Mouse (Mus musculus) gastrocnemius, adult 18-20 months (tissue): ENCODE data around the gene Mrpl52. TPM values are rescaled to one million over a fixed set of nuclear protein-coding genes. Genes with fewer than 3 reads are reported as not detected.

Source experiments
- DNase-seq: peaks from one replicate; pipeline ENCODE4 v3.0.0; 2021; ENCODE audit warnings: low spot score
- long read RNA-seq, 2 experiments: library from polyadenylated mRNA; stranded (forward); transcript quantifications; one replicate each; pipeline ENCODE4 v2.0.0; 2021
- total RNA-seq, 2 experiments: library from RNA; stranded (reverse); gene quantifications; 2 replicates each; pipeline ENCODE4 v1.2.3; 2021

The Mrpl52 gene
- total RNA-seq, result 100 to 1,000 TPM in 1 of 2 experiments, 10 to 100 TPM in 1; 100.0 to 110 TPM
- long read RNA-seq, experiment 1, transcript Mrpl52-201 (5 exons, 418 nt), result major isoform, 99 of 110 reads
- long read RNA-seq, experiment 1, partial matches to known transcripts, result 3 of 110 reads
- long read RNA-seq, experiment 1, other reads (novel, unspliced or antisense), result 3 of 110 reads
- long read RNA-seq, experiment 2, transcript Mrpl52-201 (5 exons, 418 nt), result major isoform, 81 of 86 reads
- long read RNA-seq, experiment 2, partial matches to known transcripts, result 1 of 86 reads
- long read RNA-seq, experiment 2, other reads (novel, unspliced or antisense), result 1 of 86 reads

- peak; percentile 92 for DNase-seq
Observed at GRCm38 (mm10) chr14:54426689-54427398, at the start of gene Mrpl52. Mrpl52 (plus strand) TSS chr14:54426909.

DNA sequence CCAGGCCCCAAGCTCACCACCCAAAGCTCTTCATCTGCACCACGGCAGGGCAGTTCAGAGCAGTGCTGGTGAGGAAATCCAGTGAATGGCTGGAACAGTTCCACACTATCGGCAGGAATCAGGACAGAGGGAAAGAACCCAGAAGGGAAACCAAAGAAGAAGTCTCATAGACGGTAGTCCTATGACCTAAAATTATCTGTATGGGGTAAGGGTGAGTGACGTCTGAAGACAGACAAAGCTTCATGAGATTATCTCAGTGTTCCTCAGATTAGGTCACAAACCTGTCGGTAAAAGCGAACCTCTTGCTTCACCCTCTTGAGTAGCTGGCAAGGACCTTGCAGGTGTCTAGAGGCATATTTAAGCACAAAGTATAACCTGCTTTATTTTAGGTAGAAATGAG is 49.5 kb upstream of the Mrpl52 start:
- DNase-seq, result no peak

DNA sequence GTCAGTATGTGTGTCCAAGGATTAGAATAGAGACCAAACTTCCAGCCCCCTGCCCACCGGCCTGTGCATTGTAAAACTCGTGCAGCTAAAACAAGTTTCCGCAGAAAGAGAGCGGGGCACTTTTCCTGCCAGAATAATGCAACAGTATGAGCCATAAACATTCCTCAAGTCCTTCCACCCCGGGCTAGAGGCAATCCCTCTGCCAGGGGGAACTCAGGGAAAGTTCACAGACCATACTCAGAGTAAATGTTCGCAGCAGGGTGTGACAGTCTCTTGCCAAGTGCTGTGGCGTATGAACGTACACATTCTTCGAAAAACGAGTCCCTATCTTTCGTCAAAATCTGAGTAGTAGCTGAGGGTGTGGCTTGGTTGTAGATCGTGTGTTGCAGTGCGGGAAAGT is 47.1 kb upstream of the Mrpl52 start:
- no peak for DNase-seq

- DNase-seq, result no peak
Observed at GRCm38 (mm10) chr14:54380616-54381015, 46.1 kb upstream of the Mrpl52 start.

- no peak for DNase-seq
Observed at GRCm38 (mm10) chr14:54381816-54382215, 44.9 kb upstream of the Mrpl52 start.

- no peak for DNase-seq
Observed at GRCm38 (mm10) chr14:54382641-54383040, 44.1 kb upstream of the Mrpl52 start.

DNA sequence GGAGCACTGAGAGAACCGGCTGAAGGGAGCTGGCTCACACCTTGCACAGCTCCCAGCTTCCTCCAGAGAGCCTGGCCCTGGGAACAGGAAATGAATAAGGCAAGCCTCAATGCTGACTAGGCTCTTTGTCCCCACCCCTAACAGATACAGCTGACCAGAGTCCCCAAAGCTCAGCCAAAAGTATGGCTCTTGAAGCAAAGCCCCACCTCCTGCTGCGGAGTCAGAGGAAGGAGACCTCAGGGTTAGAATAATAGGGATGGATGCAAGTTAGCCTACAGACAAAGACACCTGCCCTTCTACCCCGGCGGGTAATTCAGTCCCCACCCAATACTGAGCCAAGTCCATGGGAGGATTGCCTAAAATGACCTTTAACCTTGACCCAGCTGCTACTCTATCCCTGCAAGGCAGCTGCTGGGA is 43.3 kb upstream of the Mrpl52 start:
- no peak for DNase-seq

DNA sequence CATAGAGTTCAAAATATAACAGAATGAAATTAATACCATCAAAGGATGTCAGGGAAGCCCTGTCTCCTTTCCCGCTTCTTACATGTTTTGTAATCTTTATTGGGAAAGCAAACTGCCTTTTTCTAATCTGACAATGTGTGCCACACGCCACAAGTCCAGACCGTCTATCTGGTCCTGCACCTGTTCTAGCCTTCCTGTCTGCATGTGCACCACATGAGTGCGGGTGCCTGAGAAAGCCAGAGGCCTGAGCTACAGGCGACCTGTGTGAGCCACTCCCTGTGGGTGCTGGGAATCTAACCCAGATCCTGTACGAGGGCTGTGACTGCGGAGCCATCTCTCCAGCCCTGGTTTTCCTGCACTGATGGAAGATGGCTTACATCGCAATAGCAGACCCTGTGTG is 42.3 kb upstream of the Mrpl52 start:
- DNase-seq, result no peak

GRCm38 (mm10) chr14:54385968-54386618 is 40.6 kb upstream of the Mrpl52 start:
- no peak for DNase-seq

DNA sequence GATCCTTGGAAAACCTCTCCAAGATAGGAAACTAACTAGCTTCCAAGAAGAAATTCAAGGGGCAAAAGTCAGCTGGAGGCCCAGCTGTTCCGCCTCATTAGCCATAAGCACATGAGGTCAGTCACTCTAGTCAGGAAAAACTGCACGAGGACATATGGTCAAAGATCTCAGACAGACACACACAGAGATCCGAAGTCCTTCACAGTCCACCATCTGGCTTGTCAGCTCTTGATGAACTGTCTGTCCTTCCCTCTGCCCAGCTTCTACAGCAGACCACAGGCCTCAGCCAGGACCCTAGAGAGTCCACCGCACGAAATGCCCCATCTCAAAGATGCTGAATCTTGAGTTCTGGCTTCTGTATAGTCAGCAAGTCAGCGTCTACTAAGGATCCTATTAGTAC is 39.2 kb upstream of the Mrpl52 start:
- no peak for DNase-seq

DNA sequence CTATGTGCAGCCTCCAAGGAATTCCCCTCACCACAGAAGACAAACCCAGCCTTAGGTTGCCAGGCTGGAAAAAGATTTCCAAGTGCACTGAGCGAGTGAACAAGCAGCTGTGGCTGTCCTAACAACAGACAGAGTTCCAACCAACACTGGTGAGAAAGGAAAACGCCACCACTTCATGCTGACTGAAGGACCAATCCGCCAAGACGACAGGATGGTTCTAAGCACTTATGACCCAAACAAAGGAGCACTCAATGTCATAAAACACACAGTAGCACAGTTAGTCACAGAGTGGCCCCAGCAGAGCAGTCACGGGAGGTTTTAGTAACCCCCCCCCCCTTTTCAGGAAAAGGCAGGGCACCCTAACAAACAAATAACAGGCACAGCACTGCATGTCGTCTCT is 35.9 kb upstream of the Mrpl52 start:
- DNase-seq, result no peak

DNA sequence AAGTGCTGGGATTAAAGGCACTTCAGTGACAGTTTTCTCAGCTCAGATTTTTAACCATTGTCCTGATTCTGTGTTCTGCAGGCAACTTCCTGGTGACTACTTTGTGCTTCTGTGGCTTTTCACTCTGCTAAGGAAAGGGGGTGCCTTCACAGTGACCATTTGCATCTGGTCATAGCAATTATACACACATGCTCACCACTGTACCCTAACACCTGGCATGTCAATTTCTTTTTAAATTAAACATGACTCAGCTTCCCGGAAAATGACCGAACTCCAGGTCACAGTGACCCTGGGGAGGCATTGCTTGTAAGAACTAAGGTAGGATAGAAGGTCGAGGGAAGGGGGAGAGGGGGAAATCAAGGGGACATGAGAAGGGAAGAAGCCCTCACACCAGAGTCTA is 32.9 kb upstream of the Mrpl52 start:
- DNase-seq, result no peak

DNA sequence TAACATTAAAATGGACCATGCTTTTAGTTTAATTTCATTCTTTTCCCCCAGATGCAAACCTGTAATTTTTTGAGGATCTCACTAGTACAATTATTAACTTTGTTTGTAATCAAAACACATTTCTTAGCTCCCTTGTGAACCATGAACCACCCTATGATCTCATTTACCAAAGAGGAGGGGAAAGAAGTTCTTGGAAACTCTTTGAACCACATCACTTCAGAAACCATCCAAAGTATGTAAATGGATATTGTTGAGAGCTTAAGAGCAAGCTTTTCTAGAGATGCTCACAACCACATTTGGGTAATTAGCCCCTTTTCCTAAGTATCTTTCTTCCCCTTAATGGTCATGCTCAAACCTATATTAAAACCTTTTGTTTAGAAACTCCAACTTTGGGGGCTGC is 32.4 kb upstream of the Mrpl52 start:
- no peak for DNase-seq

DNA sequence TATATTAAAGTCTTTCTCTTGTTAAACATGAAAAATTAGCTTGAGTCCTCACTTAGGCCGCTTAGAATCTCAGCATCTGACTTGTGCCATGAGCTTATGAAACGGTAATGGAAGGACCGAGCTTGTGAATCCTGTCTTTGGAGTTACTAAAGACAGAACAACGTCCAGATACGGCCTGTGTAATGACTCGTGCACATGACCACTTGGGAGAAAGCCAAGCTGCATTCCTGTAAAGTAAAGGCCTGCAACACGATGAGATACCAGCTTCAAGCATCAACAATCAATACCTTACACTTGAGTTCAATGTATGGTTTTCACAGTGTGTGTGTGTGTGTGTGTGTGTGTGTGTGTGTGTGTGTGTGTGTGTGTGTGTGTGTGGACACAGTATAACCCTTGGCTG is 30.0 kb upstream of the Mrpl52 start:
- no peak for DNase-seq

GRCm38 (mm10) chr14:54397872-54398527 is 28.7 kb upstream of the Mrpl52 start:
- no peak for DNase-seq

DNA sequence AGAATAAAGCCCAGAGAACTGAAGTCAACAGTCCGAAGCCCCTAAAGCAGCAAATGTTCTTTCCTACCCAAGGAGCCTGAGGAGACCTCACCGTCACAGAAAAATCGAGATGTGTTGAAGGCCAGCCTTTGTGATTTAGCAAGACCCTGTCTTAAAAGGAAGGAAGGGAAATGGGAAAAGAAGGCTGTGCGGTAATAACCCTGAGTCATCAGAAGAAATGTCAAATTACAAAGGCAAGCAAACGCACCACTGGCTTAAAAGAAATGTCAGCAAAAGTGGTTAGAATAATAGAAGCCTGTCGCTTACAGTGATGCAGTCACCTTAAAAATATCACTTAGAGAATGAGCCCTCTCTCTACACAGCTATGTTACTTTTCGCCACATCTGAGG is 28.2 kb upstream of the Mrpl52 start:
- DNase-seq, result no peak

DNA sequence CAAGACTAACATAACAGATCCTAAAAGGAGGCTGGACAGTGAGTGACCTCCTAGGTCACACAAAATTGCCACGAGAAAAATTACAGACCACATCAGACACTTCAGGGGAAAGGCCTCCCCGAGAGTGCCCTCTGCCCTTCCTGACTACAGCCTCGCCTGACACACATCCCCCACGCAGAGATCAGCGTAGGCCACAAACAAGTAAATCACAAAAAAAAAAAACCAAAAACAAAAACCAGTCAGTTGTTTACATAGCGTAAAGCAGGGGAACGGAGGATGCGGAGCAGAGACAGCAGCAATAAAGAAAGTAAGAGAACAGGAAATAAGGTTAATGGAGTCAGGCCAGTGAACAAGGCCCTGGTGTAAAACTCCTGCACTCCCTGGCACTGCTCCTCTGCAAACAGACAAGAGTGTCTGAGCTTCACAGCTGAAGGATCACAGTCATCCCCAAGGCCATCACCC is 27.8 kb upstream of the Mrpl52 start:
- DNase-seq, result no peak

DNA sequence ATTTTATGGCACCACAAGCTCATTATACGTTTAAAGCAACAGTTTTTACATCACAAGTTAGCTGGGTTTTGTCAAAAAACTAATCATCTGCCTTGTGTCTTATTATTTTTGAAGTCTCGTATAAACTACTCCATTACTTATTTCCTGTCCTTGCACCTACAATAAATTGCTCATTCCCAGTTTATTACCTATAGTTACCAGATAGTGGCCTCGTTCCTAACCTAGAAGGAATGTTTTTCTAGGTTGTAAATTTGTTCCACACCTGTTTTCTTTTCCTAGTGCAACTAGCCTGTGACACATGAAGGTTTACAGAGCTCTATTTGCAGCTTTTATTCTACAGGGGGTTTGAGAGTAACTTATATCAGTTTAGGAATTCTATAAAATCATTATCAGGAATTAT is 25.0 kb upstream of the Mrpl52 start:
- no peak for DNase-seq

DNA sequence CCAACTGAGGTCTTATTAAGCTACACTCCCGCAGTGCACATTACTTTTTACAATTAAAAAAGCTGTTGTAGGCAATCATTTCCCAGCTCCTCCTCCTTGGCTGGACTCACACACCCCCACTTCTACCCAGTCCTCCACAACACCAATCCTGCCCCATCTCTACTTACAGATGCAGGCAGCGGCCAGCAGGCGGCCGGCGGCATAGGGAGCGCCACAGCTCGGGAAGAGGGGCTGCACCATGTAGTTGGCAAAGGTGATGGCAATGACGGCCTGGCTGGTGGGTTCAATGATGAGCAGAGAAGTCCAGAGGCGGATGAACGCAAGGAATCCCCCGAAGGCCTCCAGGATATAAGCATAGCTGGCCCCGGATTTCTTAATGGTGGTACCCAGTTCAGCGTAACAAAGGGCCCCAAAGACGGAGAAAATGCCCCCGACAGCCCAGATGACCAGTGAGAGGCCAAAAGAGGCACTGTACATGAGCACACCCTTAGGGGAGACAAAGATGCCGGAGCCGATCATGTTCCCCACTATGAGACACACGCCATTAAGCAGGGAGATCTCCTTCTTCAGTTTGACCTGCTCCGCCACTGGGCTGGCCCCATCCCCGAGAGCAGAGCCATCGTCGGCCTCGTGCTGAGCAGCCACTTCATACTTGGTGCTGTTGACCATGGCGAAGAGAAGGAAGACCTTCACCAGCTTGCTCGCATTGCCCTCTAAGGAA is 18.2 kb upstream of the Mrpl52 start:
- DNase-seq, result no peak

GRCm38 (mm10) chr14:54409057-54409645 is 17.6 kb upstream of the Mrpl52 start:
- no peak for DNase-seq
